In genomic region chr5:146471311-146471710, GRCm38 (mm10) we compare ENCODE assay signal across 17 mouse cellular contexts. TPM values are rescaled to one million over a fixed set of nuclear protein-coding genes. Genes with fewer than 3 reads are reported as not detected.
"Had no signal": no experiment of that assay in that cellular context is flagged by ENCODE, and none has a peak within 500 bp of the region (broad histone marks: within the 10 kb centered on the region; RNA-seq: fewer than 3 reads in every experiment).

No protein-coding gene starts in this region.

- H3K4me1 ChIP-seq: hindbrain, embryonic 12.5 days; limb, embryonic 10.5 days; liver, embryonic 15.5 days; lung, embryonic 15.5 days; megakaryocyte, embryonic 14.5 days; midbrain, embryonic 15.5 days; neural tube, embryonic 12.5 days had no signal

- H3K9ac ChIP-seq: hindbrain, embryonic 12.5 days; liver, embryonic 15.5 days; lung, embryonic 15.5 days; midbrain, embryonic 15.5 days; neural tube, embryonic 12.5 days had no signal

- H3K27ac ChIP-seq: hindbrain, embryonic 12.5 days; left cerebral cortex, adult 2 months; limb, embryonic 10.5 days; liver, embryonic 15.5 days; lung, embryonic 15.5 days; macrophage; midbrain, embryonic 15.5 days; neural tube, embryonic 12.5 days; stomach, postnatal 0 days had no signal

- H3K27me3 ChIP-seq: hindbrain, embryonic 12.5 days; liver, embryonic 15.5 days; lung, embryonic 15.5 days; megakaryocyte, embryonic 14.5 days; midbrain, embryonic 15.5 days; neural tube, embryonic 12.5 days had no signal

- H3K9me3 ChIP-seq: hindbrain, embryonic 12.5 days; limb, embryonic 10.5 days; liver, embryonic 15.5 days; lung, embryonic 15.5 days; megakaryocyte, embryonic 14.5 days; midbrain, embryonic 15.5 days; neural tube, embryonic 12.5 days had no signal

- H3K4me2 ChIP-seq: hindbrain, embryonic 12.5 days; liver, embryonic 15.5 days; lung, embryonic 15.5 days; midbrain, embryonic 11.5 days; midbrain, embryonic 15.5 days; neural tube, embryonic 12.5 days had no signal

- H3K4me3 ChIP-seq: hindbrain, embryonic 12.5 days; left cerebral cortex, adult 2 months; limb, embryonic 10.5 days; liver, embryonic 15.5 days; lung, embryonic 15.5 days; megakaryocyte, embryonic 14.5 days; midbrain, embryonic 15.5 days; neural tube, embryonic 12.5 days had no signal

- DNase-seq: lung, postnatal 14 days; thymus, postnatal 14 days had no signal

- ATAC-seq: hindbrain, embryonic 16.5 days; inflammation-experienced regulatory T-cells, adult 6 months; midbrain, embryonic 15.5 days had no signal

- H3K36me3 ChIP-seq: liver, embryonic 15.5 days; lung, embryonic 15.5 days had no signal

RNA-seq across cellular contexts. Expression of gene Gm6408, which starts 10.5 kb away (rescaled TPM):
- polyA plus RNA-seq: hindbrain, embryonic 12.5 days; hindbrain, embryonic 16.5 days; inflammation-experienced regulatory T-cells, adult 6 months; large intestine, adult 2 months; limb, embryonic 10.5 days; liver, embryonic 15.5 days; lung, embryonic 15.5 days; macrophage; midbrain, embryonic 11.5 days; midbrain, embryonic 15.5 days; neural tube, embryonic 12.5 days; stomach, postnatal 0 days had no signal

RNA-seq across cellular contexts. Expression of gene Gm6370, which starts 19.9 kb away (rescaled TPM):
- polyA plus RNA-seq: hindbrain, embryonic 12.5 days; hindbrain, embryonic 16.5 days; inflammation-experienced regulatory T-cells, adult 6 months; large intestine, adult 2 months; limb, embryonic 10.5 days; limb, embryonic 14.5 days; liver, embryonic 15.5 days; lung, embryonic 15.5 days; macrophage; midbrain, embryonic 11.5 days; midbrain, embryonic 15.5 days; neural tube, embryonic 12.5 days; stomach, postnatal 0 days had no signal

RNA-seq across cellular contexts. Expression of gene 4930449I24Rik, which starts 30.9 kb away (rescaled TPM):
- polyA plus RNA-seq: hindbrain, embryonic 12.5 days; hindbrain, embryonic 16.5 days; inflammation-experienced regulatory T-cells, adult 6 months; large intestine, adult 2 months; limb, embryonic 10.5 days; limb, embryonic 14.5 days; liver, embryonic 15.5 days; lung, embryonic 15.5 days; macrophage; midbrain, embryonic 11.5 days; midbrain, embryonic 15.5 days; neural tube, embryonic 12.5 days; stomach, postnatal 0 days had no signal

RNA-seq across cellular contexts. Expression of gene Gm3402, which starts 42.6 kb away (rescaled TPM):
- polyA plus RNA-seq: hindbrain, embryonic 12.5 days; hindbrain, embryonic 16.5 days; inflammation-experienced regulatory T-cells, adult 6 months; large intestine, adult 2 months; limb, embryonic 10.5 days; limb, embryonic 14.5 days; liver, embryonic 15.5 days; lung, embryonic 15.5 days; macrophage; midbrain, embryonic 11.5 days; midbrain, embryonic 15.5 days; neural tube, embryonic 12.5 days; stomach, postnatal 0 days had no signal

RNA-seq across cellular contexts. Expression of gene Gm3404, which starts 54.3 kb away (rescaled TPM):
- polyA plus RNA-seq: hindbrain, embryonic 12.5 days; hindbrain, embryonic 16.5 days; inflammation-experienced regulatory T-cells, adult 6 months; large intestine, adult 2 months; limb, embryonic 10.5 days; limb, embryonic 14.5 days; liver, embryonic 15.5 days; lung, embryonic 15.5 days; macrophage; midbrain, embryonic 11.5 days; midbrain, embryonic 15.5 days; neural tube, embryonic 12.5 days; stomach, postnatal 0 days had no signal
